Mouse (Mus musculus) embryonic stem cell, embryonic (primary cell): ENCODE measurements around the gene Slc9c1.
"Not testable (repeated sequence)": the region's sequence is repeated elsewhere in the genome, so short reads cannot be mapped to it uniquely, and the experiment has no call there.

Experiments used
- CTCF ChIA-PET, 4 experiments: fragments of 300-600 bp in 2 of 4; fragments of 350-600 bp in 2 of 4; sonication (Branson Sonifier 250); formaldehyde crosslinking; loops; one replicate each; lab custom pipeline; 2022; ENCODE audit warnings: inconsistent platforms in 2 of 4; lab: Charles Lee
- POLR2A ChIA-PET, 4 experiments: fragments of 300-600 bp in 2 of 4; fragments of 350-600 bp in 2 of 4; sonication (Branson Sonifier 250); formaldehyde crosslinking; loops; one replicate each; lab custom pipeline; 2022; ENCODE audit warnings: antibody characterized with exemption in 4 of 4, inconsistent platforms in 1 of 4; lab: Charles Lee

Slc9c1 gene

DNA sequence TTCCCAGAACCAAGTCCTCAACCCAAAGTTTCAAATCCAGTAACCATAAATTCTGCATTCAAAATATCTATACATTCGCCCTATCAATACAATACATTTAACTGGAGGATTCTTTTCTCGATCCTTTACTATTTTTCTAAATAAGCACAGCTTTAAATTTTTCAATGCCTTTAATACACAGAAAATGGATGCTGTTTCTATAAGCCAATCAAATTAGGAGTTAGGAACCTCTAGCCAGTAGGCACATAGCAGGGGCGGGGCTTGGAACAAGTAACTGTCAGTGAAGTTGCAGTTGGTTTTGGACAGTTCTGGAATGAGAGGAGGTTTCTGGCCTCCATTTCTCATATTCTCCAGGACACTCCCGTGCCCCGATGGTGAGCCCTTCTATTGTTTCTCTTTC lies at the start of gene Slc9c1:
Gene Slc9c1, plus strand, starts transcription at position 301 of the 400 bp plus-strand sequence.
- CTCF ChIA-PET = no interaction called here
- POLR2A ChIA-PET = no interaction called here

DNA sequence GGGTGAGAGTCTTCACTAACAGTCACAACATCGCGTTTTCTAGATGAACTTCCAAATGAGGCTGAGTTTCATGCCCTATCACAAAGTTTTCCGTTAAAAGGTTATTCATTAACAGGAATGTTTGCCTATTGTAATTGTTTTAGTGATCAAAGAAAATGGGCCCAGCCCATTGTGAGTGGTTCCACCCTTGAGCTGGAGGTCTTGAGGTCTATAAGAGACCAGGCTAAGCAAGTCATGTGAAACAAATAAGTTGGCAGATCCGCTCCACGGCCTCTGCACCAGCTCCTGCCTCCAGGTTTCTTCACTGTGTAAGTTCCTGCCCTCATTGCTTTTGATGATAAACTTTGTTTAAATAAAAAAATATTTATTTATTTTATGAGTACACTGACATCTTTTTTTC lies 42.2 kb upstream of the Slc9c1 start, which contains the start of gene Gm609:
Gene Gm609, minus strand, starts transcription at position 43 of the 400 bp plus-strand sequence.
- CTCF ChIA-PET = no interaction called here
- POLR2A ChIA-PET = no interaction called here

DNA sequence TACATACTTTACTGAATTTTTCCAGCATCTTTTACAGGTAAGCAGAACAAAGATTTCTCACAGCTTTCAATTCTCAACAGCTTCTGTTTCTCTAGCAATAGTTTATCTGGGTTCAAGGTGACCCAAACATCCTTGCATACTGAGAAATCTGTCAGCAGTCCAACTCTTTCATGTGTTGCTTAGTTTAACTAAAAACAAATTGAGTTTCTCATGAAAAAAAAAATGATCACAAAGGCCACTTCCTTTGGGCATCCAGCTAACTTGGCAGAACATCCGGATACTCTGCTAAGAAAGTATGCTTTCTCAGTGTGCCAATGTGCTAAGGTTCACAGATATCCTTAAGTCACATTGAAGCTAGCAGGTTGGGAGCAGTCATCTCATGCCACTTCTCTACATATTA lies 39.8 kb upstream of the Slc9c1 start:
- CTCF ChIA-PET = no interaction called here
- POLR2A ChIA-PET = no interaction called here

DNA sequence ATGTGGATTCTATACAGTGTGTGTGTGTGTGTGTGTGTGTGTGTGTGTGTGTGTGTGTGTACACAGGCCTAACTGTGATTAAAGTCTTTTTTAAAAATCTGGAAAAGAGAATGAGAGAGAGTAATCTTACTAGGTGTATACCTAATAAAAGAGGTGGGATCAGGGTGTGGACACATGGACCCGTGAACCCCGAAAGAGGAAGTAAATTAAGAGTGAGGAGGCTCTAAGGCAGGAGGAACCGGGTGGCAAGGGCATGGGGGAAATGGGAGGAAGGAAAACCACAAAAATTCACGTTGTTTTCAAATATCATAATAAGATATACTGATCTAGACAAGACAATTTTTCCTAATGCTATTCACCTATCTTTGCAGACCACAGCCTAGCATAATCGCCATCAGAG lies 9.6 kb upstream of the Slc9c1 start:
- ChIA-PET CTCF (no interaction called here), POLR2A (no interaction called here)

DNA sequence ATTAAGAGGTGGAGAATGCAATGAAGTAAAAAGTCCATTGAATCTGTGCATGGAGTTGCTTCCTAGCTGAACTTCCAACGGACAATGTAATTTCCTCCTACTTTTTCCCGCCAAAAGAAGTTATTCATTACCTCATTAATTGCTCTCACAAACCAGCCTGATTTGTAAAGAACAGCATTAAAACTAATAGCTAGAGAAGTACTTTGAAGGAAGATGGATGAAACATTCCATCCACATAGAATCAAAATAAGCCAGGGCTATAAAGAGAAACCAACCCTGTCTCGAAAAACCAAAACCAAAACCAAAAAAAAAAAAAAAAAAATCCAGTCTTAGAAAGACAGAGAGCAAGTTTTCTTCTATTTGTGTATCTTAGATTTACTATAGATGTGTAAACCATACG lies 3.2 kb upstream of the Slc9c1 start, which contains the start of gene Gm17783:
Gene Gm17783, minus strand, starts transcription at position 101 of the 400 bp plus-strand sequence.
- ChIA-PET POLR2A (interaction anchor here in 1 of 4 experiments (0.7 kb wide), 1 partner anchor 363 kb away, joined by 3 read pairs; no protein-coding TSS in a partner anchor), CTCF (no interaction called here)

DNA sequence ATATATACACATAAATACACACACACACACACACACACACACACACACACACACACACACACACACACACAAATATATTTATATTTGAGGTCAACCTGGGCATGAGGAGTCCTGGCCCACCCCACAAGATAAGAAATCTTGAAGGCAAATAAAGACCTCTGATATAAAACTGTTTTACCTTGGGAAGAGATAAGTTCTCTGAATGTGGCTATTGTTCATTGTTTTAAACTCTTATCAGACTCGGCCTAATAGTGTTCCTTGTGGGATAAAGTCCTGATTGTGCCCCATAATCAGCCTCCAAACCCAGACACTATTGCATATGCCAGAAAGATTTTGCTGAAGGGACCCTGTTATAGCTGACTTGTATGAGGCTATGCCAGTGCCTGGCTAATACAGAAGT lies 3.2 kb downstream of the Slc9c1 start:
- CTCF ChIA-PET, POLR2A ChIA-PET: not testable (repeated sequence)

DNA sequence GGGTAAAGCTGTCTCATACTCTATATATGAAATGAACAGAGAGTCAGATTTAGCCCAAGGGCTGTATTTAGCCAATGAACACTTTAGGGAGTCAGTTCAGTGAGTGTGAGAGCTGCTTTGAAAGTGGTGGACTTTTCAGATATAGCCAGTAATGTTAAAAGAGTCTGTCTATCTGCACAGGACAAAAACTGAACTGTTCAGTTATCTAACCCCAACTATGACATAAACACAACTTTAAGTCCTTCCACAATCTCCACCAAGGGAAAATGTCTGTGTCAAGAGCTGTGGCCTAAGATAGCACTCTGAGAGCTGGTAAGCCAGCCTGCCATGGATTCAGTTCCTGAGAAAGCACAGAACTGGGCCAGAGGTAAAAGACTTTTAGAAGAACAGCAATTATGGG lies 7.0 kb downstream of the Slc9c1 start:
- ChIA-PET POLR2A (no interaction called here), CTCF (no interaction called here)

DNA sequence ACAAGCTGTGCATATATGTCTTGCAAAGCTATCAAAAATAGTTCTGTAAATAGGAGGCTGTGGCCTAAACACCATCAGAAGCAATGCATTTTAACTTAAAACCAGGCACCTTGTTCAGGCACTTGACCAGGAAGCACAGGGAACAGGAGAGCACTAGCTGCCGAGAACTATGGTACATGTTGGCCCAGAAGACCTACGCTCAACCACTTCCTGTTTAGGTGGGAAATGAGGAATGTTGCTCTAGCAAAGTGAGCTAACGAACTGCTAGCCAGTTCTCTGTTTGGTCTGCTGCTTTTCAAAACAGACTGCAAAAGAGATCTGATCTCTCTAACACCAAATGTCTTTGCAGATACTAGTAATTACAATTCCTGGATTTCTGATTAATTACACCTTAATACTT lies 9.2 kb downstream of the Slc9c1 start:
- ChIA-PET CTCF (no interaction called here), POLR2A (no interaction called here)

DNA sequence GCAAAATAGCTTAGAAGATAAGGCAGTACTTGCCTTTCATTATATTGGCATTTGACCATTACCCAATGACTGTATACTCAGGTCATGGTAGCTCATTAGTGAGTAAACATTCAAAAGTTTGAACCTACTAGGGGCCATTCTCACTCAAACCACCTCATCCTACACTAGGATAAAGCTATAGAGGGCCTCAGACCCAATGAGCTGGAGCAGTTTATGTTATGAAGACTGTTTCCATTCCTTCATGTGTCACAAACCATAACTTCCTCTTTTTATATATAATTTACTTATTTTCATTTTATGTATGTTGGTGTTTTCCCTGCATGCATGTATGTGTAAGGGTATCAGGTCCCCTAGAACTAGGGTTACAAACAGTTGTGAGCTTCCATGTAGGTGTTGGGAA lies 12.9 kb downstream of the Slc9c1 start:
- ChIA-PET CTCF (no interaction called here), POLR2A (interaction anchor here in 2 of 4 experiments (0.6 kb wide), 2 partner anchors 23 to 42 kb away, joined by 3 to 5 read pairs; no protein-coding TSS in a partner anchor)

DNA sequence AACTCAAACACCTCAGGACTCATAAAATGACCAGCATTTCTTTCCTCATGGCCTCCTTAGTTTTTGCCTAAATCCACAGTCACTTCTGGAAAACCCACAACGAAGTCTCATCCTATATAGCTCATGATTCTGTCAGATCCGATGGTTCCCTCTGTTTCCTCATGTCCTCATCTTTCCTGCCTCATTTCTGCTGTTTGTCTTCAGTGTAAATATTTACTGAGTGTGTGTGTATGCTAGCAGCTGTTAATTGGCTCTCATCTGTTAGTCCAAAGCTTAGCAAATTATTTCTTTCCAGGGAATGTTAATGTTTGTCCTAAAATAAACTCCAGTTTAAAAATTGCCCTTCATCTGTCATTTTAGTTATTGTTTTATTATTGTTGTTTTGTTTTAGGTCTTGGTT lies 16.5 kb downstream of the Slc9c1 start:
- POLR2A ChIA-PET = no interaction called here
- CTCF ChIA-PET = no interaction called here

DNA sequence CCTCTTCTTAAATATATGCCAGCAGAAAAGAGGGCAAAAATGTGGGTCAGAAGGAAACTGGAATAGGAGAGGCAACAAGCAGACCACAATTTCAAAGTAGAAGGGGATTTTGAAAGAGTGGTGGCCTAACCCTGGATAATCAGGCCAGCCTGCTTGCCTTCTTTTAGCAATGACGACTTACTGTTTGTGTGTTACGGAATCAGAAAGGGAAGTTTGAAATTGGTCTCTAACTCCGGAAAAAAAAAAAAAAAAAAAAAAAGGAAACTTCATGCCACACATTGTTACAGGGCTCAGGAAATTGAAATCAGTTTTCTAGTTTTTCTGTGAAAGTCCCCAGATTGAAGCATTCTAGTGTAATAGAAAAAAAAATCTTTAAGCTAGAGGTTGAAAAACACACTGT lies 26.6 kb downstream of the Slc9c1 start:
- ChIA-PET POLR2A (no interaction called here), CTCF (no interaction called here)

DNA sequence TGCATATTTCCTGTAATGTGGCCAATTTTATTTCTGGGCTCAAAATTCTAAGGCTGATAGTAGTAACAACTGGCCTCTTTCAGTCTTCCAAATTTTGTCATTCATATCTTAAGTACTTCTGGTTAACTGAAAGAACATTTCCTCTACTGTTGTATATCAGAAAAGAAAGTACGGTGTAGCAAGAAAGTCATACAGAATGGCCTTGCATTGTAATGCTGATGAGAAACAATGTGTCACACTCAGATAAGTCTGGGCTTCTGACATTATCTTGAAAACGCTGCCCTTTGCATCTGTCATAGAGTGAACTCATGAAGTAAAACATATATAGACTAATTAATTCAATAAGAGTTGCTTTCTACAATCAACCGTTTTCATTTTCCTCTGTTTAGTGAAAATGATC lies 37.2 kb downstream of the Slc9c1 start:
- ChIA-PET POLR2A (no interaction called here), CTCF (no interaction called here)

DNA sequence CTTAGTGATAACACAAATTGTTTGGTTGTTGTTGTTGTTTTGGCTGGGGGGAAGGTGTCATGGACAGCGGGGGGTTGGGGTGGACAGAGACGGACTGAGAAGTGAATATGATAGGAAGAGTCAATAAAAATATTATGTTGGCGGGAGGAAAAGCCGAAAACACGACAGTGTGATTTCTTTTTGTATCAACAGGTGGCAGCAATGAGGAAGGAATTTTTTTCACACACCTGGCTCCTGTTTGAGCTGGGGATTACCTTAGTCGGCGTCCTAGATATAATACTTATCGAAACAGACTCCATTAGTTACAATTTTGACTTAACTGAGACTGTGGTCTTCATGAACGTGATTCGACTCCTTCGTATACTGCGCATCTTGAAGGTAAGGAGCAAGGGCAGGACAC lies 44.8 kb downstream of the Slc9c1 start:
- ChIA-PET POLR2A (interaction anchor here in 2 of 4 experiments (0.6 to 1.2 kb wide), 2 partner anchors 97 to 1726 kb away, joined by 3 to 4 read pairs; no protein-coding TSS in a partner anchor), CTCF (interaction anchor here (0.5 to 1.4 kb wide), 11 partner anchors 30 to 448 kb away, joined by 3 to 18 read pairs (median 3); no protein-coding TSS in a partner anchor)

DNA sequence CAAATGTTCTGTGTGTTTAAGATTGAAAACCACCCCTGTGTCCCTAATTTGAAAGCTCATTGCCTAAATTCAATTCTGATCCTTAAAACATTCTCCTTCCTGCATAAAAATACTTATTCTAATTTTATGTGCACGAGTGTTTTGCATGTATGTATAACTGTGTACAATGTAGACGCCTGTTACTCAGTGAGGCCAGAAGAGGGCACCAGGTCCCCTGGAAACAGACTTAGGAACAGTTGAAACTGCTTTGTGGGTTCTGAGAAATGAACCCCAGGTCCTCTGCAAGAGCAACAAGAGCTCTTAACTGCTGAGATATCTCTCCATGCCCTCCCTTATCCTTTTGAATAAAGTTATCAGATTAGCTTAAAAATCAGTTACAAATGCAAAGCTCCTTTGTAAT lies 47.4 kb downstream of the Slc9c1 start:
- POLR2A ChIA-PET = no interaction called here
- CTCF ChIA-PET = interaction anchor here in 2 of 4 experiments (1.0 to 1.2 kb wide), 2 partner anchors 27 to 47 kb away, joined by 3 read pairs; partner anchors contain the start of gene Gcsam (in 1 of the 2)

DNA sequence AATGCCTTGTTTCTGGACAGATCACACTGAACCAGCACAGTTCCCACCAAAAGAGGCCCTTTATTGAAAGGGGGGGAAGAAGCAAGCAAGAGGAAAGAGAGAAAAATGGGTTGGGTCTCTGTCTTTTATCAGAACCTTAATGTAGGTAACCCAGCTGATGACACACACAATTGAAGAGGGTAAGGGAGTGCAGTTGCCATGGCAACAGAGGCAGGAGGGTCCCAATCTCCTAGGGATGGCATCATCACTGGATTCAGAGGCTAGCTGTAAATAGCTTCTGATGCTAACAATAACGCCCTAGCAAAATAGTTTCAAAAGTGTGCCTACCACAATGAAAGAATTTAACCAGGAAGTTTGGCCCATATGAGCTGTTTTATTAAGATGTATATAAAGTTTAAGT lies 58.5 kb downstream of the Slc9c1 start:
- ChIA-PET CTCF (interaction anchor here in 1 of 4 experiments (0.7 kb wide), 1 partner anchor 83 kb away, joined by 3 read pairs; no protein-coding TSS in a partner anchor), POLR2A (no interaction called here)

DNA sequence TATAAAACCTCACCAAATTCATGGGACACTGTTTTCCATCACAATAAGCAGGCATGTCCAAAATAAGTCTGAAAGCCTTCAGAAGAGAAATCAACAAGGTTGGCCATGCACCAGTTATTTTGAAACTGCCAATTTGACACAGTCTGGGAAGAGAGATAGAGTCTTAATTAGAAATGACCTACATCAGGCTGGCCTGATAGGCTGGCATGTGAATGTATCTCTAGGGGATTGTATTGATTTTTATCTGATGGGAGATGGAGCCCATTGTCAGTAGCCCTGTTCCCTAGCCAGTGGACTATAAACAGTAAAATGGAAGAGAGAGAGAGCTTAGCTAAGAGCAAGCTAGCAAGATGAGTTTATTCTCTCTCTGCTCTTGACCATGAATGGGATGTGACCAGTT lies 60.4 kb downstream of the Slc9c1 start:
- ChIA-PET POLR2A (no interaction called here), CTCF (interaction anchor here in 1 of 4 experiments (0.6 kb wide), 1 partner anchor 14 kb away, joined by 6 read pairs; no protein-coding TSS in a partner anchor)

DNA sequence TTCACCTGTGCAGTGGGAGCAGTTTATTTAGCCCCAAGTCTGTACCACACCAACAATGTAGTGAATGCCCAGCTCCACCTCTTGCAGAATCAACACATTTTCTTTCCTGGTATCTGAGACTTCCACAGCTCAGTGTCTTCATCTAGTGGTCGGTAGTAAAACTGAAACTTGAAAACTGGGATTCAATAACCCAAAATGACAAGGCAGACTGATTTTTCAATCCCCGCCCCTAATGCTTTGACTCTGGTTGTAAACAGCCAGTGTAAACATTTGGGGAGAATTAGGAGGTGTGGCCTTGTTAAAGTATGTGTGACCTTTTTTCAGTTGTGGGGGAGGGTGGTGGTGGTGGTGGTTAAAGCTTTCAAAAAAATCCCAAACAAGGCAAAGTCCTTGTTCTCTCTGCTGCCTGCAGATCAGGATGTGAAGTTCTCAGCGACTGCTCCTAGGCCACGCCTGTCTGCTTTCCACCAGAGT lies 73.4 kb downstream of the Slc9c1 start:
- CTCF ChIA-PET = interaction anchor here in 1 of 4 experiments (0.8 to 0.9 kb wide), 2 partner anchors 9 to 76 kb away, joined by 4 to 5 read pairs; no protein-coding TSS in a partner anchor
- POLR2A ChIA-PET = interaction anchor here in 1 of 4 experiments (1.4 kb wide), 1 partner anchor 87 kb away, joined by 3 read pairs; no protein-coding TSS in a partner anchor

DNA sequence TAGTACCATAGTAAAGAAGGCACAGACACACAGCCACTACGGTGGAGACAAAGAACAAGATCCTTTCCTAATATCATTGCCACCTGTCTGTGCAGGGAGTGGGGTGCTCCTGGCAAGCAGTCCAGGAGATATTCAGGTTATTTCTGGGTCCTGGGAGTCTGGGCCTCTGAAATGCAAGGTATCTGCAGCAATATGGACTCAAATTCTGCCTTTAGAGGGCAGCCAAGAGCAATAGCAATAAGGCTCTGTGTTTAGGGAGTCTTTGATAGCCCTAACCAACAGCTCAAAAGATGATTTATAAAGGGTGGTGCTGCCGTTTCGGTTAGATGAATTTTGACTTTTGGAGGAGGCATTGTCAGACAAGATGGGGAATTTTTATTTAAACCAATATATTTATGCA lies 74.2 kb downstream of the Slc9c1 start:
- ChIA-PET POLR2A (interaction anchor here in 1 of 4 experiments (0.6 kb wide), 1 partner anchor 90 kb away, joined by 4 read pairs; no protein-coding TSS in a partner anchor), CTCF (interaction anchor here in 3 of 4 experiments (0.6 to 1.4 kb wide), 6 partner anchors 14 to 863 kb away, joined by 3 to 6 read pairs (median 3); partner anchors contain the start of gene Gtpbp8 (in 1 of the 3))

DNA sequence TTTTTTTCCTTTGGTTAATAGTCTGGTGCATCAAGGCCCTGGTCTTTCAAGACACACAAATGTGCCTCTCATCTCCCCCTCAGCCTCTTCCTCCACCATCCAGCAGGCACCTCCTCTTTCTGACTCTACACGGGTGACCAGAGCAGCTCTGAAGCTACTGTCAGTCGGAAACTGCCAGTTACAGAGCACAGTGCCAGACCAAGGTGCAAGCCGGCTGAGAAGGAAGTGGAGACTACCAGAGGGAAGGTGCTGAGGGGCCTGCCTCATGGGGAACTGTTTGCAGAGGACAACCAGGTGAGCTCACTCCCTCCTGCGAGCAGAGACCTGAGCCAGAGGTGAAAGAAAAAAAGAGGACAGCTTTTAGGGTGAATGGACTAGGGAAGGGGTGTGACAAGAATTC lies 75.2 kb downstream of the Slc9c1 start, which contains the start of gene Gcsam:
Gene Gcsam, plus strand, starts transcription at position 114 of the 400 bp plus-strand sequence.
- POLR2A ChIA-PET = no interaction called here
- CTCF ChIA-PET = interaction anchor here in 1 of 4 experiments (1.4 kb wide), 1 partner anchor 28 kb away, joined by 3 read pairs; no protein-coding TSS in a partner anchor

DNA sequence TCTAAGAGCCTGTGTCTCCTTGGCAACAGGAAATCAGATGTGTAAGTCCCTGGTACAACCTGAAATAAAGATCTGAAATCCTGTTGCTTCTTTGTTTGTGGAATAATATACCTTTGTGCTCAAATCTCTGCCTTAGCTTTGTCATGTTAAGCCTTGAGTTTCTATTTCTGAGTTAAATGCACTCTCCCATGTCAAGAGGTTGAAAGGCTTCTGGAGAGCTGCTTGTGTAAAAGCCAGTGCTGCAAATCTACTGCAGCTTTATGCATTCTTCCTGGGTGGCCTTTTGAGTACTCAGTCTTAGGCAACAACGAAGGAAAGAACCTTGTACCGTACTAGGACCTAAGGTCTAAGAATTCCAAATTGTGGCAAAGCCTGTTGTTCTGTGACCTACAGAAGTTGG lies 78.1 kb downstream of the Slc9c1 start:
- POLR2A ChIA-PET = no interaction called here
- CTCF ChIA-PET = no interaction called here

DNA sequence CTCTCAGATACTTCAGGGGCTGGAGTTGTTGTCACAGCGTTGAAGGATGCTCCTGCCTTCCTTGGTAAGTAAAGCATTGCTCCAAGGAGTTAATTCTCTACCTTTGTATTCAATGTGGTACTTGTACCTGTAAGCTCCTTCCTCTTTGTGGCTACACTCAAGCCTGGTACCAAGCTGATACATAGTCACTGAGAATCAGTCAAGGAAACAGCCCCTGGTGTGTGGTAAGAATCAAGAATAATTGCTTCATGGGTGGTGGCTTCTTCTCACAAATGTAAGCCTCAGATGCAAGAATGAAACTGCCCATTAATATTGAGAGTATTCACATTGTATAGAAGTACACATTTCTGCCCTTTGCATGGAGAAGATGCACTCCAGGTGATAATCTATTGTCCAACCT lies 80.8 kb downstream of the Slc9c1 start:
- ChIA-PET POLR2A (no interaction called here), CTCF (no interaction called here)
